Mouse (Mus musculus) macrophage (primary cell): ENCODE measurements around the gene Spred2. TPM values are rescaled to one million over a fixed set of nuclear protein-coding genes. Genes with fewer than 3 reads are reported as not detected.

ENCODE experiments used
- H3K27ac ChIP-seq: fragments of 350-480 bp; formaldehyde crosslinking; 2 replicates; pipeline ENCODE4 v1.9.0; 2021
- H3K36me3 ChIP-seq: fragments of 350-480 bp; formaldehyde crosslinking; 2 replicates; pipeline ENCODE4 v1.9.0; 2021; ENCODE audit errors: inconsistent target
- H3K4me3 ChIP-seq: fragments of 350-480 bp; formaldehyde crosslinking; 2 replicates; pipeline ENCODE4 v1.9.0; 2021; ENCODE audit errors: inconsistent target
- H3K79me2 ChIP-seq: fragments of 350-480 bp; formaldehyde crosslinking; 2 replicates; pipeline ENCODE4 v1.9.0; 2021; ENCODE audit errors: inconsistent target
- WGBS: methylation state at CpG from one replicate; pipeline ENCODE4 v1.1.7; 2026; ENCODE audit warnings: inconsistent platforms; ENCODE audit not compliant: missing documents; 5-methylcytosine and 5-hydroxymethylcytosine counted together
- polyA plus RNA-seq: library from polyadenylated mRNA; stranded (reverse); fragments of 250-400 nt; gene quantifications from 3 replicates; pipeline ENCODE4 v1.2.4, GENCODE M21; 2018; ENCODE audit warnings: inconsistent platforms

The Spred2 gene
- polyA plus RNA-seq, 1 experiment from 2014 or later = 4.4 TPM

- WGBS = 94% methylated on average over 14 of the region's 14 CpGs
- Histone ChIP-seq H3K79me2 (peaks cover 100% of the 10 kb centered on the region), H3K4me3 (no peak overlapping the region), H3K27ac (no peak overlapping the region), H3K36me3 (no peaks in the 10 kb centered on the region)
Observed at GRCm38 (mm10) chr11:19932983-19933511, 8.9 kb downstream of the Spred2 start.

DNA sequence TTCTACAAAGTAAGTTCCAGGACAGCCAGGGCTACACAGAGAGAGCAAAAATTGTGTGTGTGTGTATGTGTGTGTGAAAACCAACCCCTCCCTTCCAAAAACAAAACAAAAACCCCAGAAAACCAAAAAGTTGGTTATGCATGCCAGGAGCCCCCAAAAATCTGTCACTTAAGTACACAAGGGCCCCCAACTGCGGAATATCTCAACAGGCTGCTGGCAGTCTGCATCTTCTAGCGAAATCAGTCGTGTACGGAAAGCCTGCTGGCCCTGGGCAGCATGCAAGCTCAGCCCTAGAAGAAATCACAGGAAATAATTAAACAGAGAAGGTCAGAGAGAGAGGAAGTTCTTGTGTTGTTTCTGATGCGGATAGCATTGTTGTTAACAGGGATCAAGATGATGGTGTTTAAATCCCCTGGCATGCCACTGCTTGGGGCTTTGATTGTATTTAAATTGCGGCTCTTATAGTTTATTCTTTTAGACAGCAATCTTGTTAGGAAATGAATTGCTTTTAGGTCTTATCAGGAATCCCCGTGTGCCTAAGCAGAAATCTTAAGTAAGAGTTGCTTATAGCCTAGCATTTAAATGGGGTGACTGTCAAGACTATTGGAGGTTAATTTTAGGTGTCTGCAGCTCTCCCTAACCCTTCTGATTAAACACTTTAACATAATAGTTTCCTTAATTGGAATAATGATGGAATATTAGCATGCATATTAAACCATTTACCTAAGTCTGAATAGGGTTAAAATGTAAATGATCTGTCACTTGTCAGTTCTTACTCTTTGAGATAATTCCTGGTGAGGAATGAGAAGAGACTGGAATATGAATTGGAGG lies 11.6 kb downstream of the Spred2 start:
- H3K36me3 ChIP-seq = no peaks in the 10 kb centered on the region
- H3K4me3 ChIP-seq = no peak overlapping the region
- WGBS = 52% methylated on average over 7 of the region's 7 CpGs
- H3K79me2 ChIP-seq = peaks cover 100% of the 10 kb centered on the region
- no peak overlapping the region for H3K27ac ChIP-seq

DNA sequence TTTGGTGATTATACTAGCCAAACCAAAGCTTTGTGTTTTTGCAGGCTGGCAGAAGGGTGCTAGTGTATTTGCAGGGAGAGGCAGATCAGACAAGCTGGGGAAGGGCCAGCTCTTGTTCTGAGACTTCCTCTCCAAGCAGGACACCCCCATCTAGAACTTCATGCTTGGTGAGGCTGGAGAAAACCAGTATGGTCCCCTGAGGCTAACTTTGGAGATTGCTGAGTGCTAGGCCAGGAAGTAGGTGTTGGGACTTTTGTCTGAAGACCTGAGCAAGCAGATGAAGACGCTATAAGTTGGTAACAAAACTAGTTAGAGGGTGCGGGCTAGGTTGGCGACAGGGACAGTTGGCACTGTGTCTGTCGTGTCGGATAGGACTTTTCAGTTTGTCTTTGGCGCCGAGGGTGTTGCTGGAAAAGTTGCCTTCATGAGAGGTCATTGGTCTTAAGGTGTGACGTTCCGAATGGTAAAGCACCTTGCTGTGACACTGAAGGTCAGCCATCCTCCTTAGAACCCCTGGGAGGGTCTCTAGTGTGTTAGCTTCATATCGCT lies 14.4 kb downstream of the Spred2 start:
- Histone ChIP-seq H3K36me3 (no peaks in the 10 kb centered on the region), H3K79me2 (peaks cover 100% of the 10 kb centered on the region), H3K27ac (no peak overlapping the region), H3K4me3 (no peak overlapping the region)
- 95% methylated on average over 10 of the region's 10 CpGs for WGBS

DNA sequence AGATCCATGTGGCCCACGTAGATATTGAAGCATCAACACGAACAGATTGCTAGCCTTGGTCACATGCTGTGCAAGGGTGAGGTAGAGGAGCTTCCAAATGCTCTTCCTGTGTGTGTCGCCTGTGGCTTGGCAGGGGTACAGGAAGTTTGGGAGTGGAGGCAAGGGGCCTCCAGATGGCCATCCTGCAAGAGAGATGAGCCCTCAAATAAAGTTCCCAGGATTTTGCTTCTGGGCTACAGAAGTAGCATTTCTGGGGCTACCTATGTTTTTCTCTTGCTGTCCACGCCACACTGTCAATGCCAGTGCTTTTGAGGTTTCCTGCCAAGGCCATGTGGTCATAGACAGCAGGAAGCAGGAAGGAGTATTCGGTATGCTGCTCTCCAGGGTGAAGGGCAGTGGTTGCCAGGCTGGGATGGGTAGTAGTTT lies 15.1 kb downstream of the Spred2 start:
- 14% methylated on average over 5 of the region's 5 CpGs for WGBS
- Histone ChIP-seq H3K4me3 (no peak overlapping the region), H3K36me3 (no peaks in the 10 kb centered on the region), H3K79me2 (peaks cover 100% of the 10 kb centered on the region), H3K27ac (no peak overlapping the region; the same call in 1 of the 2 replicates)

DNA sequence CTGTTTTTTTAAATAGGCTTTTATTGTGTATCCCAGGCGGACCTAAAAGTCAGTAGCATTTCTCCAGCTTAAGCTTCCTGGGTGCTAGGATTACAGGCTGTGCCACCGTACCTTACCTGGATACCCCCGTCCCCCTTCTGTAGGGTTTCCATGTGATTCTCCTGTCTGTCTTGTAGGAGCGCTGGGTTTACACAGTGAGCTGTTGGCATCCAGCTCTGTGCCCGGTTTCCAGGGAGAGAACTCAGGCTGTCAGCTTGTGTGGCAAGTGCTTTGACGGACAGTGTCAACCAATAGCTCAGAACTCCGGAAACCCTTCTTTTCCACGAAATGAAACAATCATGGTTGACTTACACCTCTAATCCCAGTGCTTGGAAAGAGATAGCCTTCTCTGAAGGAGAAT lies 15.7 kb downstream of the Spred2 start:
- Histone ChIP-seq H3K27ac (no peak overlapping the region), H3K36me3 (no peaks in the 10 kb centered on the region), H3K4me3 (no peak overlapping the region), H3K79me2 (peaks cover 100% of the 10 kb centered on the region)
- WGBS = 86% methylated on average over 8 of the region's 8 CpGs

DNA sequence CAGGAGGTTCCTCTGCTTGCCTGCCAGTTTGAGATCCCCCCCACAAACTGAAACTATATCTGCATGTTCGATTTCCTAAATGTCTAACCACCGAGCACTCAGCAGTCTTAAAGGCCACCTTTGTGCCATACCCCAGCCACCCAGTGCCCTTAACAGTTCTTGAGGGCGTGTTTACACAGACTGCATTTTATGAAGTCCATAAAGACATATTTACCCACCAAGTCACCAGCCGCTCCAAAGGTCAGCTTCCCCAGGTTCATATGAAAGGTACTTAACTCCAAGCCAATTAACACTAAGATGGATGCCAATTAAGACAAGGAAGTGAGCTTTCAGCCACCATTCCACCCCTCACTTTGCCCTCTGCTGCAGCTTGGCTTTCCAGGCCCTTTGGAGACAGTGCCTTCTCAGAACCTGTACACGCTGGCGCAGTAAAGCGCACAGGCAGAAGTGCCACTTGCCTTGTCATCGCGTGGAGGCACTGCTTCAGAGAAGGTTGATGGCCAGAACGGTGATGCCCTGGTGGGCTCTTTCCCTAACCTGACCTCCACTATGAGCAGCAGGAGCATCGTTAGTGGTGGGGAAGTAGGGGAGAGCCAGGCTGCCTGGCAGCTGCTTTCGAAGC lies 17.1 kb downstream of the Spred2 start:
- 86% methylated on average over 12 of the region's 12 CpGs for WGBS
- Histone ChIP-seq H3K27ac (no peak overlapping the region), H3K79me2 (peaks cover 100% of the 10 kb centered on the region), H3K4me3 (no peak overlapping the region), H3K36me3 (no peaks in the 10 kb centered on the region)

DNA sequence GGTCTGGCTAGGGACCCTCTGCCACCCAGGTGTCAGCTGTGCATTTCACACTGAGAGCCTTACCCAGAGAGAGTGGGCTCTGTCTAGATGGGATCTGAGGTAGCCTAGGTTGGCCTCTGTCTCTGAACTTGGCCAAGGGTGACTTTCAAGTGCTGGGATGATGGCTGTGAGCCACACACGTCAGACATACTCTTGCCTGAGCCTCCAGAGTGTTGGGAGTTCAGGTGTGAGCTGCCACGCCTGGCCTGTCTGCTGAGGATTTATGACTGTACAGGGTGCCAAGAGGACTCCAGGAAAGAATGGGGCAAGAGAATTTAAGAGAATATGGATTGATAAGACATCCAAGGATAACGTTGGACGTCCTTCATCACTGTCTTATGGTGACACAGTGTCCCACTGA lies 17.8 kb downstream of the Spred2 start:
- H3K79me2 ChIP-seq = peaks cover 100% of the 10 kb centered on the region
- H3K4me3 ChIP-seq = no peak overlapping the region
- WGBS = 95% methylated on average over 4 of the region's 4 CpGs
- no peaks in the 10 kb centered on the region for H3K36me3 ChIP-seq
- no peak overlapping the region for H3K27ac ChIP-seq

DNA sequence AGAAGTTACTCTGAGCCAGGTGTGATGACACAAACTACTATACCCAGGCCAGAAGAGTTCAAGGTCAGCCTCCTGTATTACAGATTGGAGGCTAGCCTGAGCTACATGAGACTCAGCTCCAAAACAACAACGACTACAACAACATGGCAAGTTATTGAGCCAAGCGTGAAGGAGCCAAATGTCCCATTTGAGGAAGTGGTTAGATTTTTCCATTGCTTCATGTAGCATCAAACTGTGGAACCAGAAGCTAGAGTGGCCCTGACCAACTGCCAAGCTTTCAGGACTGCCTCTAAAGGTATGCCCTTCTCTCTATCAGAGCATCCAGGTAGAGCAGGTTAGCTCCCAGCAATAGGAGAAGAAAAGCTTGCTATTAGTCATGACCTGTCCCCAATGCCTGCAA lies 19.6 kb downstream of the Spred2 start:
- H3K27ac ChIP-seq = no peak overlapping the region
- peaks cover 100% of the 10 kb centered on the region for H3K79me2 ChIP-seq
- 35% methylated on average over 2 of the region's 2 CpGs for WGBS
- H3K36me3 ChIP-seq = no peaks in the 10 kb centered on the region
- H3K4me3 ChIP-seq = no peak overlapping the region

GRCm38 (mm10) chr11:19944701-19945100 lies 20.5 kb downstream of the Spred2 start:
- Histone ChIP-seq H3K36me3 (no peaks in the 10 kb centered on the region), H3K79me2 (peaks cover 100% of the 10 kb centered on the region), H3K4me3 (no peak overlapping the region), H3K27ac (no peak overlapping the region)
- WGBS = 98% methylated on average over 6 of the region's 6 CpGs

DNA sequence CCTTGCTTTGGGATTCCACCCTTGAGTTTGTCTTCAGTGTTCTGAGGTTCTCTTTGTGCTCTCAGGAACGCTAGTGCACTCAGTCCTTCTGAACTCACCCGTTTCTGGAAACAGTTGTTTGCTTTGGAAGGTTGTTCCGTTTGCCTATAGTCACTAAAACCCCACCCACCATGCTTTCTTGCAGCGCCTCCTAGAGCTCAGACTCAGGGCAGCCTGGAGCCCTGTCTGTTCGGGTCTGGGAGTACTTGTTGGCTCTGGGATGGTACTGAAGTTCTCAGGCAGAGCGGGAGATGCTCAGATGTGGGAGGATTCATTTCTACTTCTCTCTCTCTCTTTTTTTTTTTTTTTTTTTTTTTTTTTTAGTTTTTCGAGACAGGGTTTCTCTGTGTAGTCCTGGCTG lies 22.5 kb downstream of the Spred2 start:
- H3K27ac ChIP-seq = no peak overlapping the region
- H3K36me3 ChIP-seq = no peaks in the 10 kb centered on the region
- no peak overlapping the region for H3K4me3 ChIP-seq
- peaks cover 100% of the 10 kb centered on the region for H3K79me2 ChIP-seq
- 91% methylated on average over 6 of the region's 7 CpGs for WGBS

DNA sequence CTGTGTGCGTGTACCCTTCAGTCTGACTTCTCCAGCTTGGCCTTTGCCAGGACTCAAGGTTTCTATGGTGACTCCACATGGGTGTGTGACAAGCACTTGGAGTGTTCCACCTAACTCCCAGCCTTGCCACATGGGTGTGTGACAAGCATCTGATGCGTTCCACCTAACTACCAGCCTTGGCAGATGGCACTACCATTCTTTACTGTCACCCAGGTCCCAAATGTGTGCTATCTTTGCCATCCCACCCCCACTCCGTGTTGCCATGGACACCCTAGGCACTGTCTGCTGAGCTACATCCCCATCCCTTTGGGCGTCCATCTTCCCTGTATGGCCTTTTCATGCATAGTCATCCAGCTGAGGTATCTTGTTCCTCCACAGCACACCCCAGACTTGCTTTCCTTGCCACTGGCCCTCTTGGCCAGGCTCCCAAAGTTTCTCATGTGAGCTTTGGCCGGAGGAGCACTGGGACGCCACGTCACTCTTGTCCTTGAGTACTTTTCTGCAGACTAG lies 23.5 kb downstream of the Spred2 start:
- Histone ChIP-seq H3K27ac (no peak overlapping the region), H3K36me3 (no peaks in the 10 kb centered on the region), H3K4me3 (no peak overlapping the region), H3K79me2 (peaks cover 100% of the 10 kb centered on the region)
- 96% methylated on average over 7 of the region's 7 CpGs for WGBS

DNA sequence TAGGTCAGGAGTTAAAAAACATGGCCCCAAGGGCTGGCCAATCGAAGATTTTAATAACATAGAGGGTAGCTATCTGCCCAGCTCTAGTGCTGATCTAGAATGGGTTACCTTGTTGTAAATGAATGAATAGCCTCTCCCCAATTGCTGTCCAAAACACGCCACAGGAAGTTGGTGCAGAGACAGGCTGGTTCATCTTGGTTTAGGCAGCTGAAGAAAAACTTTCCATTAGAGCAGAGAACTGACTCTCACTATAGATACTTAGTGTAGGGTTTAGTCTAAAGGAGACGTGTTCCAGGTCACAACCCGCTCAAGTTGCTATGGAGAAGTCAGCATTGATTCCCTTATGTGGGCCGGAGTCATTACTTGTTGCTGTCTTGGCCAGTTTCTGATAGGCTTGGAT lies 25.6 kb downstream of the Spred2 start:
- 89% methylated on average over 5 of the region's 5 CpGs for WGBS
- no peak overlapping the region for H3K27ac ChIP-seq

GRCm38 (mm10) chr11:19950169-19950568 lies 26.0 kb downstream of the Spred2 start:
- Histone ChIP-seq H3K4me3 (no peak overlapping the region), H3K79me2 (peaks cover 100% of the 10 kb centered on the region), H3K36me3 (no peaks in the 10 kb centered on the region), H3K27ac (no peak overlapping the region)
- 90% methylated on average over 8 of the region's 8 CpGs for WGBS

More for the DNA sequence above, 25.6 kb downstream of the Spred2 start:
- peaks cover 100% of the 10 kb centered on the region for H3K79me2 ChIP-seq
- H3K4me3 ChIP-seq = no peak overlapping the region
- no peaks in the 10 kb centered on the region for H3K36me3 ChIP-seq

GRCm38 (mm10) chr11:19952963-19953362 lies 28.8 kb downstream of the Spred2 start:
- H3K4me3 ChIP-seq = no peak overlapping the region
- 44% methylated on average over 8 of the region's 8 CpGs for WGBS
- H3K27ac ChIP-seq = no peak overlapping the region
- peaks cover 96% of the 10 kb centered on the region for H3K79me2 ChIP-seq
- no peaks in the 10 kb centered on the region for H3K36me3 ChIP-seq

GRCm38 (mm10) chr11:19953919-19954318 lies 29.7 kb downstream of the Spred2 start:
- no peaks in the 10 kb centered on the region for H3K36me3 ChIP-seq
- 94% methylated on average over 6 of the region's 7 CpGs for WGBS
- no peak overlapping the region for H3K27ac ChIP-seq
- H3K4me3 ChIP-seq = no peak overlapping the region
- H3K79me2 ChIP-seq = peaks cover 96% of the 10 kb centered on the region
